Mouse (Mus musculus): ENCODE measurements around the gene Klhl36. TPM values are rescaled to one million over a fixed set of nuclear protein-coding genes. Genes with fewer than 3 reads are reported as not detected.
"Not testable (repeated sequence)": the region's sequence is repeated elsewhere in the genome, so short reads cannot be mapped to it uniquely, and the experiment has no call there.

Gene Klhl36
- polyA plus RNA-seq, 1 experiment from 2014 or later = 13.0 TPM

- Histone ChIP-seq H3K27me3 (no peaks in the 10 kb centered on the region), H3K27ac (no peak overlapping the region), H3K4me1 (replicated peaks) (peaks cover 77% of the 10 kb centered on the region), H3K4me3 (replicated peaks) (no peak overlapping the region), H3K36me3 (peaks cover 12% of the 10 kb centered on the region), H3K9ac (replicated peaks) (0 out of 2 replicates have a peak overlapping the region, but pooled peaks have one; percentile 87), H3K4me2 (replicated peaks) (peak overlapping the region; percentile 82), H3K9me3 (no peaks in the 10 kb centered on the region)
- WGBS = 85% methylated on average over 4 of the region's 4 CpGs
- ATAC-seq = no peak
Measured at GRCm38 (mm10) chr8:119836831-119837230, 25.2 kb upstream of the Klhl36 start.

- no peaks in the 10 kb centered on the region for H3K9me3 ChIP-seq
- ATAC-seq = no peak
- peak overlapping the region; percentile 82 for H3K4me2 ChIP-seq (replicated peaks)
- no peaks in the 10 kb centered on the region for H3K27me3 ChIP-seq
- H3K4me1 ChIP-seq (replicated peaks) = peaks cover 69% of the 10 kb centered on the region
- peaks cover 12% of the 10 kb centered on the region for H3K36me3 ChIP-seq
- H3K27ac ChIP-seq = peak overlapping the region; percentile 22
- 46% methylated on average over 10 of the region's 10 CpGs for WGBS
- H3K4me3 ChIP-seq (replicated peaks) = peak overlapping the region; percentile 73
- H3K9ac ChIP-seq (replicated peaks) = peak overlapping the region; percentile 87
Measured at GRCm38 (mm10) chr8:119837553-119838071, 24.5 kb upstream of the Klhl36 start.

GRCm38 (mm10) chr8:119838100-119838982, 23.7 kb upstream of the Klhl36 start:
- Histone ChIP-seq H3K4me2 (replicated peaks) (peak overlapping the region; percentile 82), H3K4me1 (replicated peaks) (peaks cover 62% of the 10 kb centered on the region), H3K36me3 (peaks cover 12% of the 10 kb centered on the region), H3K27me3 (no peaks in the 10 kb centered on the region), H3K9me3 (no peaks in the 10 kb centered on the region), H3K9ac (replicated peaks) (peak overlapping the region; percentile 87), H3K4me3 (replicated peaks) (peak overlapping the region; percentile 73), H3K27ac (peak overlapping the region; percentile 75)
- WGBS = 64% methylated on average over 19 of the region's 19 CpGs
- ATAC-seq = no peak

GRCm38 (mm10) chr8:119838983-119839340, 23.1 kb upstream of the Klhl36 start:
- ATAC-seq = no peak
- H3K27me3 ChIP-seq = no peaks in the 10 kb centered on the region
- peak overlapping the region; percentile 87 for H3K9ac ChIP-seq (replicated peaks)
- peak overlapping the region; percentile 75 for H3K27ac ChIP-seq
- peaks cover 10% of the 10 kb centered on the region for H3K36me3 ChIP-seq
- H3K4me3 ChIP-seq (replicated peaks) = peak overlapping the region; percentile 73
- WGBS = 45% methylated on average over 4 of the region's 4 CpGs
- peaks cover 55% of the 10 kb centered on the region for H3K4me1 ChIP-seq (replicated peaks)
- H3K4me2 ChIP-seq (replicated peaks) = peak overlapping the region; percentile 82
- H3K9me3 ChIP-seq = no peaks in the 10 kb centered on the region

GRCm38 (mm10) chr8:119839419-119840021, 22.5 kb upstream of the Klhl36 start:
- WGBS = 10% methylated on average over 14 of the region's 14 CpGs
- peak; percentile 40 for ATAC-seq

GRCm38 (mm10) chr8:119840275-119840808, 21.7 kb upstream of the Klhl36 start, which contains the start of gene Cotl1:
TSS of gene Cotl1 (minus strand) at chr8:119840544.
- peaks cover 53% of the 10 kb centered on the region for H3K4me1 ChIP-seq (replicated peaks)
- H3K9me3 ChIP-seq = no peaks in the 10 kb centered on the region
- peak within 1 kb of the TSS; percentile 82 for H3K4me2 ChIP-seq (replicated peaks)
- H3K27ac ChIP-seq = peak within 1 kb of the TSS; percentile 88
- 0 out of 2 replicates have a peak, but pooled peaks cover 4% of the 10 kb centered on the region for H3K27me3 ChIP-seq
- under 1% methylated on average over 57 of the region's 57 CpGs for WGBS
- H3K36me3 ChIP-seq = peaks cover 5% of the 10 kb centered on the region
- H3K9ac ChIP-seq (replicated peaks) = peak within 1 kb of the TSS; percentile 87
- ATAC-seq = peak; percentile 94
- H3K4me3 ChIP-seq (replicated peaks) = peak within 1 kb of the TSS; percentile 73

More at GRCm38 (mm10) chr8:119839419-119840021, 22.5 kb upstream of the Klhl36 start:
- H3K27me3 ChIP-seq = 0 out of 2 replicates have a peak, but pooled peaks cover under 1% of the 10 kb centered on the region
- peaks cover 53% of the 10 kb centered on the region for H3K4me1 ChIP-seq (replicated peaks)
- H3K4me3 ChIP-seq (replicated peaks) = peak overlapping the region; percentile 73
- H3K27ac ChIP-seq = peak overlapping the region; percentile 75
- H3K36me3 ChIP-seq = peaks cover 7% of the 10 kb centered on the region
- peak overlapping the region; percentile 82 for H3K4me2 ChIP-seq (replicated peaks)
- H3K9ac ChIP-seq (replicated peaks) = peak overlapping the region; percentile 87
- no peaks in the 10 kb centered on the region for H3K9me3 ChIP-seq

GRCm38 (mm10) chr8:119840905-119841411, 21.1 kb upstream of the Klhl36 start:
- Histone ChIP-seq H3K9ac (replicated peaks) (peak overlapping the region; percentile 87), H3K36me3 (peaks cover 5% of the 10 kb centered on the region), H3K27ac (peak overlapping the region; percentile 88), H3K4me2 (replicated peaks) (peak overlapping the region; percentile 82), H3K9me3 (no peaks in the 10 kb centered on the region), H3K27me3 (0 out of 2 replicates have a peak, but pooled peaks cover 4% of the 10 kb centered on the region), H3K4me3 (replicated peaks) (peak overlapping the region; percentile 73), H3K4me1 (replicated peaks) (peaks cover 50% of the 10 kb centered on the region)
- ATAC-seq = peak; percentile 35
- WGBS = 6% methylated on average over 8 of the region's 8 CpGs

GRCm38 (mm10) chr8:119843444-119843843, 18.6 kb upstream of the Klhl36 start:
- H3K27ac ChIP-seq = no peak overlapping the region
- H3K36me3 ChIP-seq = no peaks in the 10 kb centered on the region
- H3K9me3 ChIP-seq = no peaks in the 10 kb centered on the region
- 0 out of 2 replicates have a peak, but pooled peaks cover 4% of the 10 kb centered on the region for H3K27me3 ChIP-seq
- ATAC-seq = no peak
- H3K9ac ChIP-seq (replicated peaks) = no peak overlapping the region
- H3K4me1 ChIP-seq (replicated peaks) = peaks cover 25% of the 10 kb centered on the region
- no peak overlapping the region for H3K4me3 ChIP-seq (replicated peaks)
- WGBS = 0% methylated on average over 4 of the region's 4 CpGs
- H3K4me2 ChIP-seq (replicated peaks) = no peak overlapping the region

GRCm38 (mm10) chr8:119844577-119844976, 17.5 kb upstream of the Klhl36 start:
- Histone ChIP-seq H3K4me1 (replicated peaks) (peaks cover 14% of the 10 kb centered on the region), H3K4me2 (replicated peaks) (no peak overlapping the region), H3K9ac (replicated peaks) (no peak overlapping the region), H3K27me3 (0 out of 2 replicates have a peak, but pooled peaks cover 4% of the 10 kb centered on the region), H3K4me3 (replicated peaks) (no peak overlapping the region), H3K9me3 (no peaks in the 10 kb centered on the region), H3K36me3 (no peaks in the 10 kb centered on the region), H3K27ac (no peak overlapping the region)
- WGBS = 45% methylated on average over 8 of the region's 8 CpGs
- no peak for ATAC-seq

GRCm38 (mm10) chr8:119845741-119846140, 16.3 kb upstream of the Klhl36 start:
- H3K9me3 ChIP-seq; H3K9ac ChIP-seq (replicated peaks); H3K27me3 ChIP-seq; H3K36me3 ChIP-seq; ATAC-seq; H3K4me3 ChIP-seq (replicated peaks); H3K4me2 ChIP-seq (replicated peaks); H3K27ac ChIP-seq; H3K4me1 ChIP-seq (replicated peaks): not testable (repeated sequence)
- 84% methylated on average over 7 of the region's 7 CpGs for WGBS

- no peak overlapping the region for H3K4me3 ChIP-seq (replicated peaks)
- 89% methylated on average over 16 of the region's 16 CpGs for WGBS
- no peaks in the 10 kb centered on the region for H3K36me3 ChIP-seq
Measured at GRCm38 (mm10) chr8:119847232-119847922, 14.7 kb upstream of the Klhl36 start.

More at GRCm38 (mm10) chr8:119847232-119847922, 14.7 kb upstream of the Klhl36 start:
- H3K9me3 ChIP-seq = no peaks in the 10 kb centered on the region
- H3K4me1 ChIP-seq (replicated peaks) = no peaks in the 10 kb centered on the region
- ATAC-seq = no peak
- 0 out of 2 replicates have a peak, but pooled peaks cover 4% of the 10 kb centered on the region for H3K27me3 ChIP-seq
- H3K4me2 ChIP-seq (replicated peaks) = no peak overlapping the region
- H3K9ac ChIP-seq (replicated peaks) = no peak overlapping the region
- no peak overlapping the region for H3K27ac ChIP-seq

Data from midbrain, embryonic 13.5 days (tissue).